19 mouse cellular contexts compared by ENCODE assay signal in the genomic region with DNA sequence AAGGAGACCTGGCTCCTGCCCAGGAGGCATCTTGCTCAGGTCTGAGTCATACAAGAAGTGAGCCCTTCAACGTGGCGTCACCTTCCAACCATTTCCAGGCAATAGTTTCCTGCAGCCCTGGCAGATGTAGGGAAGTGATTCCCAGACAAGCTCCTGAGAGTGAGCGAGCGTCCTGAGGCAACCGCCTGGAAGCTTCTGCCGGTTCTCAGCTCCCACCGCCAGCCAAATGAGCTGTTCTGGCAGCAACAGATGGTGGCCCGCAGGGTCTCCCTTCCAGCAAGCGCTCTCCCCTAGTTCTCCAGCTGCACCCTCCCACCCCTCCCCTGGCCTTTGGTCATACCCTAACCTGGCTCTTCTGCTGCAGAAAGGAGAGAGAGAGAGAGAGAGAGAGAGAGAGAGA. TPM values are rescaled to one million over a fixed set of nuclear protein-coding genes. Genes with fewer than 3 reads are reported as not detected.
A peak's percentile ranks its signal among the peaks of the same experiment; 100 is the strongest.
DNase-seq lines count a peak whose midpoint lies in the region; ATAC-seq lines count a peak whose summit lies in the region.
"Had no signal": no experiment of that assay in that cellular context is flagged by ENCODE, and none has a peak within 500 bp of the region (broad histone marks: within the 10 kb centered on the region; RNA-seq: fewer than 3 reads in every experiment).

No protein-coding gene starts in this region.

- no peak overlapping the region for H3K27ac ChIP-seq in limb, embryonic 13.5 days
- H3K27ac ChIP-seq: layer of hippocampus, adult 2 months; liver, embryonic 15.5 days; neural tube, embryonic 15.5 days had no signal

- H3K4me1 ChIP-seq in limb, embryonic 13.5 days = peaks cover 9% of the 10 kb centered on the region
- H3K4me1 ChIP-seq: liver, embryonic 15.5 days had no signal

- no peaks in the 10 kb centered on the region for H3K27me3 ChIP-seq in limb, embryonic 13.5 days
- H3K27me3 ChIP-seq: CH12.LX; neural tube, embryonic 15.5 days had no signal

- no peaks in the 10 kb centered on the region for H3K9me3 ChIP-seq in limb, embryonic 13.5 days
- H3K9me3 ChIP-seq: heart, embryonic 10.5 days; liver, embryonic 15.5 days; neural tube, embryonic 15.5 days had no signal

- 26% methylated on average over 9 of the region's 9 CpGs for WGBS in limb, embryonic 13.5 days

- peak overlapping the region; percentile 11 for H3K4me2 ChIP-seq in limb, embryonic 13.5 days (replicated peaks)
- H3K4me2 ChIP-seq: liver, embryonic 15.5 days; neural tube, embryonic 15.5 days had no signal

- H3K4me3 ChIP-seq in limb, embryonic 13.5 days = no peak overlapping the region
- H3K4me3 ChIP-seq: heart, embryonic 10.5 days; layer of hippocampus, adult 2 months; liver, embryonic 15.5 days; neural tube, embryonic 15.5 days had no signal

- no peak overlapping the region for H3K9ac ChIP-seq in limb, embryonic 13.5 days
- H3K9ac ChIP-seq: liver, embryonic 15.5 days; neural tube, embryonic 15.5 days had no signal

- ATAC-seq in limb, embryonic 13.5 days (ENCODE audit: low FRiP score, low read depth) = 0 out of 2 replicates have a peak, but pooled peaks have one; percentile 51

- no peaks in the 10 kb centered on the region for H3K36me3 ChIP-seq in limb, embryonic 13.5 days
- H3K36me3 ChIP-seq: heart, embryonic 10.5 days; liver, embryonic 15.5 days; neural tube, embryonic 15.5 days had no signal

- peak; percentile 23 for DNase-seq in gastrocnemius, postnatal 10 days
- DNase-seq in gastrocnemius, adult 8-10 months (ENCODE audit: low spot score in 2 of 2) = no peak
- DNase-seq in lung, postnatal 14 days = peak; percentile 2
- no peak for DNase-seq in lung, postnatal 4 days
- DNase-seq in ZHBTc4 (ENCODE audit: low read depth, low spot score) = peak; percentile 26
- DNase-seq in urinary bladder, postnatal 25 days (ENCODE audit: low spot score) = no peak
- DNase-seq: adrenal gland, postnatal 10 days; embryo, embryonic 11 days; heart, postnatal 4 days; kidney, adult 8-10 months; right cerebral cortex, postnatal 4 days; thymus, postnatal 36 days had no signal

RNA-seq across cellular contexts. Expression of gene March10, which starts 54.2 kb away (rescaled TPM):
- not detected for total RNA-seq in gastrocnemius, postnatal 10 days (2021)
- not detected for total RNA-seq in gastrocnemius, adult 8-10 months (2022)
- 0.09 TPM in 1 of 2 replicates, not detected in the other for polyA plus RNA-seq in limb, embryonic 13.5 days (2015; fragmentation: Nextera tagmentation; extraction: Ambion mirVana)
- total RNA-seq: adrenal gland, postnatal 10 days; CH12.LX had no signal
- polyA plus RNA-seq: liver, embryonic 15.5 days; stomach, embryonic 16.5 days had no signal

Comparison
In these comparisons a context has a peak if more than half of its experiments do, and no peak if none do; other contexts are left out.
1. DNase-seq: peak in gastrocnemius, postnatal 10 days (single experiment), lung, postnatal 14 days (single experiment) and ZHBTc4 (single experiment); none in gastrocnemius, adult 8-10 months (0 of 2), lung, postnatal 4 days (0 of 2) and urinary bladder, postnatal 25 days (single experiment).